Mouse (Mus musculus): ENCODE data around the gene Asic2.
"Not testable (repeated sequence)": the region's sequence is repeated elsewhere in the genome, so short reads cannot be mapped to it uniquely, and the experiment has no call there.

Gene Asic2

DNA sequence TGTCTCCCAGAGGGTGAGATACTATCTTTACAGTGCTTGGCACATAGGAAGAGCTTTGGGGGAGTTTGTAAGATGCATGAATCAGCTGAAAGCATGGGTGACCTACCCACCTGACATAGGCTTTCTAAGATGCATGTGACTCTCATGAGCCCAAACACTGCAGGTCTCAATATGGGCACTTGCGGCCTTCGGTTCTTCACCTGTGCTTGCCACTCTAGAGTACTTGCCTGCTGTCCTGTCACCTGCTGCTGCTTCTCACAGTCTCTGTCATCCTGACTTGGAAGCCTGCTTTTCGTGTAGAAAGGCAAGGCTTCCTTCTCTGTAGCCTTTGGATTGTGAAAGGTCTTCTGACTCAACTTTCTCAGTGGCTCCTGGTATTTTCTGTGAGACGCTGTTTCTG lies 645.1 kb downstream of the Asic2 start:
- in situ Hi-C loops (cut with MboI): no loop called here

DNA sequence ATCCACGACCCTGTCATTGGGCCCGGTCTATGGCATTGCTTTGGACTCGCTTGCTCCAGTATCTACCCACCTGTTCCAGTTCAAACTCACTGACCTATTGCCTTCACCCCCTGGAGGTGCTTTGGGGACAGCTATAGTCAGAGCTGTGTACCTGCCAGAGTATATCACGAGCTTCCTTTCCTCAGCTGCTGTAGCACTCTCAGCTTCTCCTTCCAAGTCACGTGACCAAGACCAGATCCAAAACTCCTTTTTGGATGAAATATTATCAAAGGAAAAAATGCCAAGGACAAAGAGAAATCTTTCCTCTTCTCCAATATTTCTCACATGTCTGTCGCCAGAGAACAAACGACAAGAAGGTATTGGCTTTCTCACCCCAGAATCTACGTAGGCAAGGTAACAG lies 645.8 kb downstream of the Asic2 start:
- in situ Hi-C loops (cut with MboI): no loop called here

DNA sequence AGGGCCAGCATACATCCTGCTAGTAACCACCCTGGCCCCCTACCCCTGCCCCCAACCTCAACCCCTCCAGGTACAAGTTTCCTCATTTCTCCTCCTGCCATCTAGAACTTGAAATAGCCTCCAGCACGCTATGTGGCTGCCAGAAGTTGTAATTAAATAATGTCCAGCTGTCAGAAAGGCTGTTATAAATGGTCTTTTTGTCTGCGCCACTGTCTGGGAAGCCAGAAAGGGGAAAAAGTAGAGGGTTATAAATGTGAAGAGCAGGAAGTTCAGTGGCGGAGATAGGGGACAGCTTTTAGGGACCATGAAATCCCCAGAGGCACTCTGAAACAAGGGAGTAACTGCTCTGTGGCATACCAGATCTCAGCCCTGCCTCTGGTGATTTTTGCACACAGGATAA lies 678.2 kb downstream of the Asic2 start:
- in situ Hi-C loops (cut with MboI): no loop called here

DNA sequence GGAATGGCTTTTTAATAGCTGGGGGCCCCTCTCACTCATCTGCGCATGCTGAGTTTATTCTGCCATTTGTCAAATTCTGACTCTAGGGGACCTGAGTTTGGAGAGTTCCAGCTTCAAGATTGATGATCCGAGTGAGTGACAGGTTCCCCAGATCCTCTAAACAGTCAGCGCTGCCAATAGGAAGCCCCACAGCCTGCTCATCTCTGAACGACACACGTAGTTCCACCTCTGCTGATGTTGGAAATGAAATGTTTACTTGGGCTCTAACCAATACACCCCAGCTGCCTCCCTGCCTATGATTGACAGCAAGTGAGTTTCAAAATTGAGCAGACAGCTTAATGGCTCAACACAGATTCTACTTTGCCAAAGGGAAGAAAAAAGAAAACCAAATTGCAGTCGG lies 685.1 kb downstream of the Asic2 start:
- in situ Hi-C loops (cut with MboI): no loop called here

DNA sequence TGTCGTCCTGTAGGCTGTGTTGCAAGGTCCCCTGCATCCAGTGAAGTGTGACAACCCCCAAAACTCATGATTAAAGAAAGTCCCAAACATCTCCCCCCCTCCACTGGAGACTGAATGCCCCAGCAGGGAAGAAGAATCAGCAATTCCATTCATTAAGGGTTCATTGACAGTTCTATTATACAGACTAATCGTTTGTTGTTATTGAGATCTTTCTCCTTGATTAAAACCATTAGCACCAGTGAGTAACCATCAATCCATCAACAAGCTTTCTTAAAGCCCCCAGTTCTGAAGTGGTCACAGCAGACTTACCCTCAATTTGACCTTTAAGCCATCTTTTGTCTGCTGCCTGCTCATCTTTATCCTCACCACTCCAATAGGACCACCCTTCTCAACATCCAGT lies 688.2 kb downstream of the Asic2 start:
- in situ Hi-C loops (cut with MboI): no loop called here

DNA sequence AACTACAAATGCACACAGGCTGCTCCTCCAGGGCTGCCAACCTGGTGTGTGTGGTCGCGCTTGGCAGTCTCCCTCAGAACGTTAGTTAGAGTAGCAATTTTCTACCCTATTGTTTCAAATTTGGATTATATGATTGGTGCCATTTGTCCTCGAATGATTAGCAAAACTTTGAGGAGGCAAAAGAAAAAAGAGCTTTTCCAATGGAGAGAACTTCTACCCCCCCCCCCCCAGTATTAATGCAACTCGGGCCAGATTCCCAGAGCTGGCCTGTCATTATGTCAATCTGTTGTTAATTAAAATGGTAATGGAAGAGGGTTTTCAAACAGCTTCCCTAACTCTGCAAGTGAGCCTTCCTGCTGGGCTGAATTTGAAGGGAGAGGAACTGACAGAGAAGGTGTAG lies 690.9 kb downstream of the Asic2 start:
- in situ Hi-C loops (cut with MboI): no loop called here

DNA sequence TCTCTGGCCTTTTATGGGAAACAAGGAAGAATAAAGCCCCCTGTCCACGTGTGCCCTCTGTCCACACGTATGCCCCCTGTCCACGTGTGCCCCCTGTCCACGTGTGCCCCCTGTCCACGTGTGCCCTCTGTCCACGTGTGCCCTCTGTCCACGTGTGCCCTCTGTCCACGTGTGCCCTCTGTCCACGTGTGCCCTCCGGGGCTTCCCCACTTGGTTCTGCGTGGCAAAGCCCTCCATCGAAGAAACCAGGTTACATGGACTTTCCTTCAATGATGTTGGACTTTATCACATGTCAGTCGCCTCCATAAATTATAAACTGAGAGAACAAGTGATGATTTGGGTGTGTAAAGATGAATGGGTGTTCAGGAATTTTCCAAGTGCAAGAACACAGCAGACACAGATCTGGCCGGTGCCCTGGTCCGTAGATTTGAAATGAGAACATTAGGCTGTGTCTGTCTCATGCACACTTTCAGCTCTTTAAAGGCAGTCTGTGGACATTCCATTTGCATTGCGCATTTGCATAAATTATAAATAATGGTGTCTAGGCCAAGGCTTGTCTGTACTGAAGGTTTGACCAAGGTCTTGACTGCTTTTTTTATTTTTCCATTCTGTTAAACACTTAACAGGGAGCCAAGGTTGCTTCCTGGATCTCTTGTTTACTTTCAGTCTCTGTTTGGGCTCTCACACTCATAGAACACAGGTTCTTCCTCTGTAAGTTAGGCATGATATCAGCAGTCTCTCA lies 695.4 kb downstream of the Asic2 start:
- in situ Hi-C loops (cut with MboI): no loop called here

DNA sequence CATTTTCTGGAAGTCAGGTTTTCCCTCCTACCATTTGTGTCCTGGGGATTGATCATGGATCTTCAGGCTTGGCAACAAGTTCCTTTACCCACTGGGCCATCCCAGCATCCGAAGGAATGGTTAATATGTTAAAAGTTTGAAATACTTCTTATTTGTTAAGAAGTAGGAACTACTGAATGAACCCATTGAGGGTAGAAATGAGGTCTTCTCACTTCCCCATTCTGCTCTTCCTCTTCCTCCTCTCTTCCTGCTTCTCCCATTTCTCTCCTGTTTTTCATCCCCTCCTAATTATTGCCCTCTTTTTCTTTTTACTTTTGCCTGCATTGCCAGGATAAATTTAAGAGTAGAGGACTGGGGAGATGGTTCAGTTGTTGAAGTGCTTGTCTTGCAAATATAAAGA lies 696.8 kb downstream of the Asic2 start:
- in situ Hi-C loops (cut with MboI): no loop called here

DNA sequence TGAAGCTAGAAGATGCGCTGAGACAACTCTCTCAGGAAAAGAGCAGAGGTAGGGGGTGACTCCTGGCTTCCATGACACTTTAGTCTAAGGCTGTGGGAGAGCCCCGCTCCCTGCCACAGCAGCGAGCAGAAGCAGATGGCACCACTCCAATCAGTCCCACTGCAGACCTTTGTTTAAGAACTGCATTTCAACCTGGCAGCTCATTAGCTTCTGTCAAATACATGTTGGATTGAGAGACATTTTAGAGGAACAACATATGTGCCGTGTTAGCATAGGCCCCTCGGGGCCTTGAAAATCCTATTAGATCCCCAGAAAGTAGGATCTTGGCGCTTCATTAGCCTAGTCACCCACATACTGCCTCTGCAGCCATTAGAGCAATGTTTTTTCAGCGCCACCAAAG lies 697.7 kb downstream of the Asic2 start:
- in situ Hi-C loops (cut with MboI): no loop called here

DNA sequence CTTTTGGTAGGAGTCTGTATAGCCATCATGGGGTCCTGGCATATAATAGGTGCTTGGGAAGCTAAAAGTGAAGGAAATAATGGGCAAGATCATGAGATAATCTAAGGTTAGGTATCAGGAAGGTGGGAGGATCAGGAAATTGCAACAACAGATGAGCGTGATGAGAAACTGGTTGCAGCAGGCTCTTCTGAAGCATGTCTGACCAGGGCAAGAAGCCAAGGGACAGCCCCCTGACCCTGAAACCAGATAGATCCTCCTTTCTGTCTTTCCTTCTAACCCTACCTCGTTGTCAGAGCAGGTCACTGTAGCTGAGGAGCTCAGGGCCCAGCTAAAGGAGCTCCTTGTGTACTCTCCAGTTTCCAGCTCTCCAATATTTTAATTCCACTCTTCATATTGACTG lies 704.5 kb downstream of the Asic2 start:
- in situ Hi-C loops (cut with MboI): no loop called here

DNA sequence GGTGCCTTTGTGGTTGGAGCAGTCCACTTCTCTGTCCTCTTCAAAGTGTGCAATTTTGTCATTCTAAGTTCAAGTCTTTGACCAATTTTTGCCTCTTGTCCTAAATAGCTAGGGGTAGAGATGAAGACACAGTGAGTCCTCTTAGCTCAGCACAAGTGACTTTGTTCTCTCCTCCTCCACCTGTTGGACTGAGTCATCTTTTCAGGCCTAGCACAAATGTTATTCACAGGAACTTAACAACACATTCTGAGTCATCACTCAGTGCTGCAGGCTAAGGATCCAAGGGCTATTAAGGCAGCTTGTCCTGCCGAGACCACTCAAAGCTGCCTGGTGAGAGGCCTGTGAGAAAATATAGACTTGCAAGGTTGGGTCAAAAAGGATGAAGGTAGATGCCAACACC lies 705.1 kb downstream of the Asic2 start:
- in situ Hi-C loops (cut with MboI): no loop called here

DNA sequence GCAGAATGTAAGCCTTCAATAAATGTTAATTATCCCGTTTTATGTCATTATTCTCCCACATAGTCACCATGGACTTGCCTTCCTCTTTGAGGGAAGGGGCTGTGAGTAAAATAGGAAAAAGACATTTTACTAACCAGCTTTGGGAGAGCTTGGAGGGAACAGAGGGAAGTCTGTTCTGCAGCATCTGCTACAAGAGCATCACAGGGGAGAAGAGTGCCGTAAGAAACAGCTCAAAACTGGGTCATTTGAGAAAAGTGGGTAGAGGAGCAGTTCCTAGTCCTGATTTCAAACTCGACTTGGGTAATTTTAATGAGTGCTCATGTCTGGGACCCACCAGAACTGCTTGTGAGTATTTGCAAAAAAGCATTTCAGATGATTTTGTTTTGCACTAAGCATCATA lies 707.0 kb downstream of the Asic2 start:
- in situ Hi-C loops (cut with MboI): no loop called here

DNA sequence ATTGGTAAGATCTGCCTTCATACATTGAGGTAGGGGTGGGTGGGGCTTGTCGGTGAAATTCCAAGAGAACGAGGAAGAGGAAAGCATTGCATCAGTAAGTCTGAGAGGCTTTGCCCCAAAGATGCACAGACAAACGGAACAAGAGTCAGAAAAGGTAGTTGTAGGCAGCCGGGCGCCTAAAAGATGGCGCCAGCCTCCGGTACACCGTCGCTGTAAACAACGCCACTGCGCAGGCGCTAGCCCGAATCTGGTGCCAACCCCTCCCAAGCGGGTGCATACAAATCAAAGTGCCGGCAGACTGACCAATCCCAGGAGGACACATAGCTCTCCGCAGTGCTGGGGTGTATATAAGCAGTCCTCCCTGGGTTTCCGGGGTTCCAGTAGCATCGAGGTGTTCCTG lies 727.1 kb downstream of the Asic2 start:
- in situ Hi-C loops (cut with MboI): not testable (repeated sequence)

DNA sequence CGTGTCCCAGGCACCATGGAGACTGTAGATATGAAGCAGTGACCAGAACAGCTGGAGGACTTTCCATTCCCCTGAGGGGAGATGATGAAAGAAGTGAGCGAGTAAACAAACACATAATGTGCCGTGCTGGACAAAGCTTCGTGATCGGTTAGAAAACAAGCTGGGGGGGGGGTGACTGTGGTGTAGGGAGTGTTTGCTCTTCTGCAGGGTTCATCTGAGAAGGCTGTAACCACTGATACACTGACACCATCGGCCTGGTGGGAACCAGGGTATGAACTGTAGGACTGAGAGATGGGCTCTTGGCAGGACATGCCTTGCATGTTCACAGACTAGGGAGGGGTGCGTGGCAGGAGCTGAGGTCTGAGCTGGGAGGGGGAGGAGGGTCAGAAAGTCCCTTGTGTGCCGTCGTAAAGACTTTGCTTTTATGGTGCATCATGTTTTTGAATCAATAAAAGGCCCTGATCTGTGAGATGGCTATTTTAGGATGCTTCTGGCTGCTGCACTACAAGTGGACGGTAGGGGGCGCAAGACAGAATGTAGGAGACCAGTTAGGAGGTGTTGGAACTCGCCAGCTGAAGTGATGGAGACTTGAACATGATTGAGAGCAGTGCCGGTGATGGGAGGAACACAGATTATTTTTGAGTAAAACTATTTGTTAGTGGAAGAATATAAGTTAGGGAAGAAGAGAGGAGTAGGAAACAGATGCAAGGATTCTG lies 728.1 kb downstream of the Asic2 start:
- in situ Hi-C loops (cut with MboI): no loop called here

DNA sequence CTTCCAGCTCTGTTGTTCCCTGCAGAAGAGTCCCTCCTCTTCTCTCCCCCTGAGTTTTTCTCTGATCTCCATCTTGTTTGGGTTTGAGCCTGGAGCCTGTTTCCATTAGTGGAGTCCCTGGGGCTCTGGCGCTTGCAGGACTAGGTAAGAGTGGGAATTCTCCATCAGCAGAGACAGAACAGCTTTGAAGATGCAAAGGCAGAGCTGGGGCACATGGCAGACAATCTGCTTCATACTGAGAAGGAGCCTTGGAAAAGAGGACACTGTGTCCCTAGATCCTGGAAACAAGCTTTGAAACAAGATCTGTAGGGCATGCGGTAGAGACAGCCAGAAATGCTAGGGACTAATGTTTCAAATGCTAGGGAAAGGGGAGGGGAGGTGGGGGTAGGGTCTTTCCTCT lies 729.2 kb downstream of the Asic2 start:
- in situ Hi-C loops (cut with MboI): no loop called here

DNA sequence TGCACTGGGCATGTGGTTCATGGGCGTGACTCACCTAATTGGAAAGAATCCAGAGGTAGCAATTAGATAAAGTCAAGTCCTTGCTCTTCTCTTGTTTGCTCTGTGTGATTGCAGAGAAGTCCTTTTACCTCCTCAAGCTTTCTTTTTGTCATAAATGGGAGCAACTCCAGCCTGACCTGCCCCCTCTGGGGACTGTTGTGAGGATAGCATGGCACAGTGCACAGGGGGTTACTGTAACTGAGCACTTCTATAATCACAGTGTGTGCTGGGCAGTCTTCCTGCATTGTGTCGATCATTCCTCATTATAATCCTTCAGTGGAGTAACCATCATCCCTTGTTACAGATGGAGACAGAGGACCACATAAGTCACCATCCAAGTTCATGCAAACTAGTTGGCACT lies 732.2 kb downstream of the Asic2 start:
- in situ Hi-C loops (cut with MboI): no loop called here

DNA sequence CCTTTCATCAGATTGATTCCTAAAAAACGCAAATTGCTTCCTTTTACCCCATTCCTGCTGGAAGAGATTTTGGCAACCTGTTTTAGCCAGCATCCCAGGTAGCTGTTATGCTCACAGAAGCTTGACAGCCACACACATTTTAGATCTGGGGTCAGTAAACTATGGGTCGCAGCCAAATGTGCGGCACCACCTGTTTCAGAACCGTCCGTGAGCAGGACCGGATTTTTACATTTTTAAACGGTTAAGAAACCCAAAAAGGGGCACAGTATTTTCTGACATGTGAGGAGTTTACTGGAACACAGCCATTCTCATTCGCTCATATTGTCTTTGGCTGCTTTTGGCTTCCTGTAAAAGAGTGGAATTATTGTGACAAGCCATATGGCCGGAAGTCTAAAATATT lies 744.9 kb downstream of the Asic2 start:
- in situ Hi-C loops (cut with MboI): no loop called here

DNA sequence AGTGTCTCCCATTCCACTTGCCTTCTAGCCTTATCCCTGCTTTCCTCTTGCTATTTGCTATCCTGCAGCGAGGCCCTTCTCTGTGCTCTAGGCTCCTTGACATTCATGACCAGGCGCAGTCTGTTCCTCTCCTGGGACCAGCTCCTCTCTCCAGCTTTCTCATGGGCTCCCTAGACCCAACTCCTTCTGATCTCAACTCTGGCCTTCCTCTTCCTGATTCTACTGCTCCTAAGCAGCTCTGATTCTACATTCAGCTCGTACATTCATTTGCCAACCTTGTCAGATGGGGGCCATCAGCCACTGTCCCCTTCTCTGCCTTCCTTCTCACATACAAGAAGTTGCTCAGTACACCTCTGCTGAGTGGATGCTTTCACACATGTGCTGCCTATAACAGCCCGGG lies 747.5 kb downstream of the Asic2 start:
- in situ Hi-C loops (cut with MboI): no loop called here

DNA sequence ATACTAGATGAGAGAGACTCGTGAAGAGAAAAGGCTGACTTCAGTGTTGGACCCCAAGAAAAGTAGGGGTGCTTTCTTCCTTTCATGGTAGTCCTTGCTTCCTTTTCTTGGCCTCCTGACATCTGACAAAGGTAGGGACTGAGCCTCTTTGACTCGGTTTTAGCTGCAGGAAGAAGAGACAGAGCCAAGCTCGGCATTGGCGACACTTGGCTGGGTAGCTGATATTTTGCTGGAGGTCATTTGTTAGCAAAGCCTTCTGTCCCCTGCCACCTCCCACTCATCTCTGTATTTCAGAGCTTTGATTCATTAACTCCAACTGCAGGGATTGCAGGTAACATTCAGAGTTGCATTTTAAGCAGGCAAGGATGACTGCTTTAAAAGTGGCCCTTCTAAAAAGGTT lies 762.8 kb downstream of the Asic2 start:
- in situ Hi-C loops (cut with MboI): no loop called here

DNA sequence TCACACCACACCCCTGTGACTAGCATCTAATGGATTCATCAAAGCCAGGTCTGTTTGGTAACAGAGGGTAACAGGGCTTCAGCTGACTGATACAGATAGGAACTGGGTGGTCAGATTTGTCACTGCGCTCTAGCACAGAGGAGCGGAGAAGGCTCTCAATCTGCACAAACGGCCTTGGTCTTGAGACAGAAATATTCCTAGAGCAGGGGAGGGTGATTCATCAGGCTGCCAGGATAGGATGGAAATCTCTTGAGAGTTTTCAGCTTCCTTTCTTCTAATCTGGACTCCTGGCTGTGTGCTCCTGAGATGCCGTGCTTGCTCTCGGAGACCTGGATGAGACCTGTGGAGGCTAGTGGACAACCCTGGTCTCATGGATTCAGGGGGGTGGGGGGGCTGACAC lies 765.7 kb downstream of the Asic2 start:
- in situ Hi-C loops (cut with MboI): no loop called here

DNA sequence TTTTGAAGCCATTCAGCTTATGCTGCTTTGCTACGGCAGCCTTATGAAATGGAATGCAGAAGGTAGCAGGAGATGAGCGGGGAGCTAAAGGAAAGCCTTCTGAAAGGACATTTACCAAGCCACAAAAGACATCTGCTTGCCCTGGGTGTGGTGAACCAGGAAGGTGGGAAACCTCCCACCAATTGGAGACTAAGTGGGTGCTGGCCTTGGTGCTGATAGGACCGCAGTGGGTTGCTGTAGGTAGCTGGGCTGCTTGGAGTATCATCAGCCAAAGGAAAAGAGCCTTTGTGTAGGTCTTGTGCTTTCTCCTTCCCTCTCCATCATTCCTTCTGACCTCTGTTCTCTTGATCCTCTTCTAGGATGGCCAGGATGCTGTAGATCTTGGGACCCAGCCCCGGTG lies 774.4 kb downstream of the Asic2 start:
- in situ Hi-C loops (cut with MboI): no loop called here

DNA sequence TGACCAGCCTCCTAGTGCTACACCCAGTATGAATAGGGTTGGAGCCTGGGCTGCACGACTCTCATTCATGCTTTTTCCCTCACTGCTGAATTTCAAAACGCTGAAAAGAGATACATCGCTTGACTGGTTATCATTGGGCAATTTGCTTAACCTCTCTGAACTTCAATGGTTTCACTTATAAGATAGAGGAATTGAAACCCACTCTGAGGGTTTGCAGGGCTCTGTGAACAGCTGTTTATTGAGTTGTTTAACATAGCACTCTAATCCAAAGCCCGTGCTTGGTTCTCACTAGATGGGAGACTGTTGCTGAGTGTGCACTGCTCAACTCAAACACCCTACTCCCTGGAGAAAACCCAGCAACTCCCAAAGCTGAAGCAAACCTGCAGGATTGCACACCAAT lies 776.1 kb downstream of the Asic2 start:
- in situ Hi-C loops (cut with MboI): no loop called here

DNA sequence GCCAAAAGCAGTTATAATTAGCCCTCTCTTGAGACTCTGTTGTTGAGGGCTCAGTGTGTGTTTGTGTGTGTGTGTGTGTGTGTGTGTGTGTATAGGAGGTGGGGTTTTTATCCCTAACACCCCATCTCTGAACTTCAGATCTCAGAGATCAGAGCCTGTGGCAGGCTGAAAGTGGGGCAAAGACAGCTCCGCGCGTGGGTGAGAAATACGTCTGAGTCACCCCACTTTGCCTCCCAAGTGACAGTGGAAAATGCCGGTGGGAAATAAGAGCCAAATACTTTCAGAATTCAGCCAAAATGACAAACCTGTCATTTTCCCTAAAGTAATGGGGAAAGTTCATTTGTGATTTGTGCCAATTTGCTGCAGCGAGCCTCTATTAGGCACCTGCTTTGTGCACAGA lies 779.2 kb downstream of the Asic2 start:
- in situ Hi-C loops (cut with MboI): no loop called here

DNA sequence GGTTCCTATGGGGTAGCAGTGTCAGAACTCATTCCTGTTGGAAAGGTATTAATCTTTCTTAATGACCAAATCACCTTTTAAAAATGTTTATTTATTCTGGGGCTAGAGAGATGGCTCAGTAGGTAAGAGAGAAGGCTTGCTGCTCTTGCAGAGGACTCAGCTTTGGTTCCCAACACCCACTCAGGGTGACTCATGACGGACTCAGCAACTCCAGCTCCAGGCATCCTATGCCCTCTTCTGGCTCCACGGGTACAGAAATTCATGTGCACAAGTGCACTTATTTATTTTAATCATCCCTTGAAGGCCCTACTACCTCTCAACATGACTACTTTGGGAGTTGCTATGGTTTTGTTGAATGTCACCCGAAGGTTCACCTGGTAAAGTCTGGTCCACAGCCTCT lies 780.4 kb downstream of the Asic2 start:
- in situ Hi-C loops (cut with MboI): no loop called here

Measured in mature B cell (primary cell).